Mouse (Mus musculus) testis, adult 2 months (tissue): ENCODE data around the gene Pmepa1.

Source experiments
- CTCF ChIP-seq: fragments of 200-500 bp; IDR thresholded peaks from 2 replicates; pipeline ENCODE4 v1.5.1; 2012; ENCODE audit warnings: low read depth, mild to moderate bottlenecking, inconsistent platforms, low read length, moderate library complexity; ENCODE audit not compliant: control insufficient read depth, insufficient read depth, insufficient replicate concordance
- POLR2A ChIP-seq: fragments of 200-500 bp; IDR thresholded peaks from 2 replicates; pipeline ENCODE4 v1.6.1; 2012; ENCODE audit warnings: low read depth, mild to moderate bottlenecking, inconsistent platforms, low read length, moderate library complexity; ENCODE audit not compliant: control insufficient read depth

DNA sequence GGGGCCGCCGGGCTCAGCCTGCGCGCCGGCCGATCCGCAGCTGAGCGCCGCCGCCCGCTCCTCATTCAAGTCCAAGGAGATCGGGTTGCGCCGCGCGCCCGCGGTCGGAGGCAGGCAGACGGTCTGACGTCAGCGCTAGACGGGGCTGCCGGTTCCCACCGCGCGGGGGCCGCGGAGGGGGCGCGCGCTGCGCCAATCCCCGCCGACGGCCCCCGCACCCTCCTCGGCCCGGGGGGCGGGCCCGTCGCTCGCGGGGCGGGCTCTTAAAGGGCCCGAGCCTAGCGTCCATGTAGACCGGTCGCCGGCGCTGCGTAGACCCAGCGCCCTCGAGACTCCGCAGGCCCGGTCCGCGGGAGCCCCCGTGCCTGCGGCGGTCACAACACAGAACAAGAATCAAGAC, at the start of gene Pmepa1:
- no peak for TF ChIP-seq CTCF
- TF ChIP-seq POLR2A = no peak; the same call in 1 of the 2 replicates
